Mouse (Mus musculus) midbrain, embryonic 10.5 days (tissue): Measurements from ENCODE around the gene Tars. TPM values are rescaled to one million over a fixed set of nuclear protein-coding genes. Genes with fewer than 3 reads are reported as not detected.

Source experiments
- DNase-seq: peaks from one replicate; pipeline ENCODE4 v3.0.0-alpha.2; 2017; ENCODE audit warnings: low spot score
- H3K27ac ChIP-seq: fragments of 300-500 bp; sonication (generic); replicated peaks from 2 replicates; pipeline ENCODE4 v1.5.1; 2016; ENCODE audit warnings: mild to moderate bottlenecking
- H3K27me3 ChIP-seq: fragments of 300-500 bp; sonication (generic); 2 replicates; pipeline ENCODE4 v1.6.1; 2016; ENCODE audit warnings: low read depth, mild to moderate bottlenecking; ENCODE audit not compliant: poor library complexity, severe bottlenecking
- H3K36me3 ChIP-seq: fragments of 300-500 bp; sonication (generic); 2 replicates; pipeline ENCODE4 v1.6.1; 2016; ENCODE audit warnings: mild to moderate bottlenecking, moderate library complexity
- H3K4me1 ChIP-seq: fragments of 300-500 bp; sonication (generic); 2 replicates; pipeline ENCODE4 v1.6.1; 2016
- H3K4me3 ChIP-seq: fragments of 300-500 bp; sonication (generic); 2 replicates; pipeline ENCODE4 v1.5.1; 2016; ENCODE audit warnings: mild to moderate bottlenecking, moderate library complexity
- H3K9me3 ChIP-seq: fragments of 300-500 bp; sonication (generic); replicated peaks from 2 replicates; pipeline ENCODE4 v1.6.1; 2016; ENCODE audit warnings: mild to moderate bottlenecking
- WGBS: fragments of 180-500 bp; shearing (Covaris S2); methylation state at CpG from one replicate; pipeline ENCODE4 v1.1.7; 2016; 5-methylcytosine and 5-hydroxymethylcytosine counted together
- polyA plus RNA-seq: library from polyadenylated mRNA; unstranded; fragments of >200 nt; fragmentation: Nextera tagmentation; extraction: Ambion mirVana; gene quantifications from 2 replicates; pipeline ENCODE4 v1.2.1, GENCODE M21; 2016

Gene Tars
- polyA plus RNA-seq, 1 experiment from 2014 or later: 88.2 TPM

DNA sequence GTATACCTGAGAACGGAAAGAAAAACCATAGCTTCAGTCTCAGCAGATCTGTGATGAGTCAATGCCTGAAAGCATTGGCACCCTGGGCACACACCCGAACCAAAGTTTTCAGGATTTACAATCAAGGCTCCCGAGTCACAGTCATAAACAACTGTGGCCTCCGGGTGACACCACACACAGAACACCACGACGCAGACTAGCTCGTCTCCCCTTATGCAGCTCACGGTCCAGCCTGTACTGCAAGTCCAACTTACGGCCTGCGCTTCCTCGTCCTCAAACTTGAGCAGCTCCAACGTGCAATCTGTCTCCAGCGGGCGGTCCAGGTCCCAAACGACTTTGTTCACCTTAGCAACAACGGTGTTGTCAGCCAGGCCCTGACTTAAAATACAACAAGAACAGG is 6.6 kb downstream of the Tars start:
- Histone ChIP-seq H3K9me3 (no peaks in the 10 kb centered on the region), H3K27me3 (no peaks in the 10 kb centered on the region), H3K27ac (no peak overlapping the region), H3K4me3 (no peak overlapping the region), H3K36me3 (peaks cover 95% of the 10 kb centered on the region), H3K4me1 (peaks cover 5% of the 10 kb centered on the region)
- WGBS: 95% methylated on average over 16 of the region's 16 CpGs
- DNase-seq: no peak

- Histone ChIP-seq H3K36me3 (peaks cover 65% of the 10 kb centered on the region), H3K4me3 (no peak overlapping the region), H3K9me3 (no peaks in the 10 kb centered on the region), H3K27me3 (no peaks in the 10 kb centered on the region), H3K4me1 (no peaks in the 10 kb centered on the region), H3K27ac (no peak overlapping the region)
- WGBS: 96% methylated on average over 21 of the region's 21 CpGs
- DNase-seq: no peak
Observed at GRCm38 (mm10) chr15:11383796-11384195, 15.7 kb downstream of the Tars start.

DNA sequence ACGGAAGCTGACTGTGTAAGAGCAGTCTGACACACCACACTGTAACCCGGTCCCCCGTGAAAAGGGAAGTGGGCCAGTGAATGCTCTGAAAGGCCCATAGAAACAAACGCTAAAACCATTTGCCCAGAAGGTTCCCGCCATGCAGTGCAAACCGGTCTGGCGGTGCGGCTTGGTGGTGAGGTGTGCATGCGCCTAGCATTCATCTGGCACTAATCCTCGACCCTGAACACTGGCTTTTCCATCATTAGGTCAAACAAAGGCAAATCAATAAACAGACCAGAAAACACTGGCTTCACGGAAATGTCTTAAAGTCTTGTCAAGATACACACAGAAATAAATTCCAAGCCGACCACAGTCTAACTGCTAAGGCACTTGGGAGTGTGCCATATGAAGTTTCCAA is 16.9 kb downstream of the Tars start:
- H3K27ac ChIP-seq: no peak overlapping the region
- DNase-seq: no peak
- no peak overlapping the region for H3K4me3 ChIP-seq
- 90% methylated on average over 12 of the region's 12 CpGs for WGBS
- no peaks in the 10 kb centered on the region for H3K27me3 ChIP-seq
- H3K9me3 ChIP-seq: no peaks in the 10 kb centered on the region
- no peaks in the 10 kb centered on the region for H3K4me1 ChIP-seq
- H3K36me3 ChIP-seq: peaks cover 53% of the 10 kb centered on the region

GRCm38 (mm10) chr15:11380616-11381015 is 18.8 kb downstream of the Tars start:
- no peaks in the 10 kb centered on the region for H3K4me1 ChIP-seq
- no peak for DNase-seq
- H3K27me3 ChIP-seq: no peaks in the 10 kb centered on the region
- no peak overlapping the region for H3K27ac ChIP-seq
- H3K4me3 ChIP-seq: no peak overlapping the region
- WGBS: 82% methylated on average over 8 of the region's 8 CpGs
- no peaks in the 10 kb centered on the region for H3K9me3 ChIP-seq
- peaks cover 33% of the 10 kb centered on the region for H3K36me3 ChIP-seq

DNA sequence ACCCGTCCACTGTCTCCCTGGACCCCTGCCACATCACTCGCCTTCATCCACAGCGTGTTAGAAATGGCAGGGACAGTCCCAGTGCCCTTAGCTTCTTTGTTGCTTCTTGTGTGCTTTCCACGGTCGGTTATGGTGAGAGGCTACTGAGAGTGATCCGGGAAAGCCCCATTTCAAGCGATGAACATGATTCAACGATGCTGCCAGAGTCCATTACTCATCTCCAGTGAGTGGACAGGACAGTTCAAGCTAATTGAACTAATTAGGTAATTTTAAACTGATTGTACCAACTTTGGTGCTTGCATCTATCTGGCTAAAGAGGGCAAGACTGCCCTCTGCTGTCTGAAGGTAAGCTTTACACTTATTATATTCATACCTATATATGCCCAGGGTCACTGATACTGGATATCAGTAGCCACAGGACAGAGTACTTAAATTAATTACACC is 19.4 kb downstream of the Tars start:
- no peak for DNase-seq
- WGBS: 57% methylated on average over 8 of the region's 8 CpGs
- Histone ChIP-seq H3K4me3 (no peak overlapping the region), H3K27ac (no peak overlapping the region), H3K9me3 (no peaks in the 10 kb centered on the region), H3K27me3 (no peaks in the 10 kb centered on the region), H3K36me3 (peaks cover 28% of the 10 kb centered on the region), H3K4me1 (no peaks in the 10 kb centered on the region)

GRCm38 (mm10) chr15:11379431-11380086 is 19.9 kb downstream of the Tars start:
- H3K4me3 ChIP-seq: no peak overlapping the region
- no peak for DNase-seq
- H3K27me3 ChIP-seq: no peaks in the 10 kb centered on the region
- peaks cover 23% of the 10 kb centered on the region for H3K36me3 ChIP-seq
- 88% methylated on average over 8 of the region's 8 CpGs for WGBS
- no peaks in the 10 kb centered on the region for H3K4me1 ChIP-seq
- no peak overlapping the region for H3K27ac ChIP-seq
- H3K9me3 ChIP-seq: no peaks in the 10 kb centered on the region

DNA sequence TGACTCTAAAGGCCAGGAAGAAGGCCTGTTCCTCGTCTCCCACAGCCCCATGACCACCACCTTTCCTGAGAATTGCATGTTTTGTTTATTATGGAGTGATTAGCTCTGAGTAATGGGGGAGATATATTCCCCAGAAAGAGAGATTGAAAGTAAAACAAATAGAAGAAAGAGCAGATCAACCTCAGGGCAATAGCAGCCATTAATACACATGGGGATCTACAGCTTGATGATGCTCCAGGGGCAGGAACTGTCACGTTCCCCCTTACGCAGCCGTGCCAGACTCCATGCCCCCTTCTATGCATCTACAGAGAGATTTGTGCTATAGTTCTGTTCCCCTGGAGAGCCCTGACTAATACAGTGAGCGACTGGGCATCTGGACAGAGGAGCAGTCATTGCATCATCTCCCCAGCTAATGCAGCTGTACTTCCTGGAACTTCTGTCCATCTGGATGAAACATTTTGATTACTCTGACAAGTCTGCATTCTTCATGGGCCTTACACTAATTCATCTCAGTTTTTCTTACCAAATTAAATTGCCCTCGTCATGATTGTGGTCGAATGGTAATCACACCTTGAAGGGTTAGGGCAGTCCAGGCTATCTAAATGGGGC is 28.9 kb downstream of the Tars start:
- no peaks in the 10 kb centered on the region for H3K27me3 ChIP-seq
- H3K4me3 ChIP-seq: no peak overlapping the region
- no peak overlapping the region for H3K27ac ChIP-seq
- WGBS: 91% methylated on average over 7 of the region's 7 CpGs
- H3K36me3 ChIP-seq: no peaks in the 10 kb centered on the region
- no peaks in the 10 kb centered on the region for H3K9me3 ChIP-seq
- DNase-seq: no peak
- H3K4me1 ChIP-seq: no peaks in the 10 kb centered on the region

GRCm38 (mm10) chr15:11369572-11369971 is 29.9 kb downstream of the Tars start:
- Histone ChIP-seq H3K4me1 (no peaks in the 10 kb centered on the region), H3K27ac (no peak overlapping the region), H3K9me3 (no peaks in the 10 kb centered on the region), H3K4me3 (no peak overlapping the region), H3K36me3 (no peaks in the 10 kb centered on the region), H3K27me3 (no peaks in the 10 kb centered on the region)
- WGBS: 86% methylated on average over 3 of the region's 3 CpGs
- no peak for DNase-seq

DNA sequence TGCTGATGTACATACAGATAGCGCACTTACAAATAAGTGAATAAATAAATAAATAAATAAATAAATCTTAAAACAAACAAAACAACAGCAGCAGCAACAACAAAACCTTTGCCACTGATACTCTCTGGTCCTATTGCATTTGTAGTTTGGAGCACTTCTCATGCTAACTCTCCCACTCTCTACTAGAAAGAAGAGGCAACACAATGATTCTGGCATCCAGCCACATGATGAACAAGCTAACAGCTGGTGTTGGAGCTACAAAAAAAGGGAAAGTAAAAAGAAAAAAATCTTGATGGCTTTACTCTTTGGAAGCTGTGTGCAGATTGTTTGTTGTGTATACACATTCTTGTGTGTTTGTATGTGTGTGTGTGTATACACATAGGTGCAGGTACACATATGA is 34.7 kb downstream of the Tars start:
- DNase-seq: no peak
- H3K27me3 ChIP-seq: no peaks in the 10 kb centered on the region
- H3K27ac ChIP-seq: no peak overlapping the region
- 93% methylated on average over 1 of the region's 1 CpGs for WGBS
- no peaks in the 10 kb centered on the region for H3K4me1 ChIP-seq
- H3K36me3 ChIP-seq: no peaks in the 10 kb centered on the region
- no peak overlapping the region for H3K4me3 ChIP-seq
- no peaks in the 10 kb centered on the region for H3K9me3 ChIP-seq

GRCm38 (mm10) chr15:11364112-11364511 is 35.4 kb downstream of the Tars start:
- no peaks in the 10 kb centered on the region for H3K36me3 ChIP-seq
- 74% methylated on average over 2 of the region's 2 CpGs for WGBS
- no peaks in the 10 kb centered on the region for H3K4me1 ChIP-seq
- H3K9me3 ChIP-seq: no peaks in the 10 kb centered on the region
- H3K27ac ChIP-seq: no peak overlapping the region
- H3K4me3 ChIP-seq: no peak overlapping the region
- DNase-seq: no peak
- H3K27me3 ChIP-seq: no peaks in the 10 kb centered on the region

- Histone ChIP-seq H3K9me3 (no peaks in the 10 kb centered on the region), H3K4me1 (no peaks in the 10 kb centered on the region), H3K36me3 (no peaks in the 10 kb centered on the region), H3K27ac (no peak overlapping the region), H3K4me3 (no peak overlapping the region), H3K27me3 (no peaks in the 10 kb centered on the region)
- DNase-seq: no peak
- 92% methylated on average over 5 of the region's 5 CpGs for WGBS
Observed at GRCm38 (mm10) chr15:11361824-11362223, 37.6 kb downstream of the Tars start.

- no peak for DNase-seq
- 83% methylated on average over 1 of the region's 1 CpGs for WGBS
- Histone ChIP-seq H3K27ac (no peak overlapping the region), H3K9me3 (no peaks in the 10 kb centered on the region), H3K27me3 (no peaks in the 10 kb centered on the region), H3K4me1 (no peaks in the 10 kb centered on the region), H3K4me3 (no peak overlapping the region), H3K36me3 (no peaks in the 10 kb centered on the region)
Observed at GRCm38 (mm10) chr15:11360888-11361287, 38.6 kb downstream of the Tars start.

DNA sequence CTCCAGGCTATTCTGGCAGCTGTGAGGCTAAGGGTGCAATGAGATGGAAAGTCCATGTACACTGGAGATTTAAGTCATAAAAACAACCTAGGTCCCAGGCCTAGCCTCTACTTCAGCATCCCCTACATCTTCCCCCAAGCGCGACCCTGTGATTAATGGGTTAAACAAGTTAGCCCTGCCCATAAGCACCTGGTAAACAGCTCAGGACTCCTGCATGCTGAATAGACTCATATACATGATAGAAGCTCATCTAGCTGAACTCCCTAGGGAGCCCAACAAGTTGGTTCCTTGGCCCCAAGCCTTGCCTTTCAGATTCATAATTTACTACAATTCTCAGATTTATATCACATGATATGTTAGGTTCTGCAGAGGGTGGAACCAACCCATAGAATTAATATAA is 42.0 kb downstream of the Tars start:
- no peak overlapping the region for H3K4me3 ChIP-seq
- WGBS: 96% methylated on average over 2 of the region's 2 CpGs
- DNase-seq: no peak
- H3K27me3 ChIP-seq: no peaks in the 10 kb centered on the region
- H3K27ac ChIP-seq: no peak overlapping the region
- H3K4me1 ChIP-seq: no peaks in the 10 kb centered on the region
- H3K9me3 ChIP-seq: no peaks in the 10 kb centered on the region
- no peaks in the 10 kb centered on the region for H3K36me3 ChIP-seq
